Mouse (Mus musculus): Measurements from ENCODE around the gene Olfr55. TPM values are rescaled to one million over a fixed set of nuclear protein-coding genes. Genes with fewer than 3 reads are reported as not detected.

Olfr55 gene
- polyA plus RNA-seq (2014; fragmentation: Illumina TruSeq; extraction: RNeasy Lipid Tissue Mini Kit (QIAGEN cat#74804); ENCODE audit: low read depth, low replicate concordance): not detected

GRCm38 (mm10) chr17:33168147-33168546 lies at the start of gene Olfr55:
Olfr55 (plus strand) TSS chr17:33168447.

DNA sequence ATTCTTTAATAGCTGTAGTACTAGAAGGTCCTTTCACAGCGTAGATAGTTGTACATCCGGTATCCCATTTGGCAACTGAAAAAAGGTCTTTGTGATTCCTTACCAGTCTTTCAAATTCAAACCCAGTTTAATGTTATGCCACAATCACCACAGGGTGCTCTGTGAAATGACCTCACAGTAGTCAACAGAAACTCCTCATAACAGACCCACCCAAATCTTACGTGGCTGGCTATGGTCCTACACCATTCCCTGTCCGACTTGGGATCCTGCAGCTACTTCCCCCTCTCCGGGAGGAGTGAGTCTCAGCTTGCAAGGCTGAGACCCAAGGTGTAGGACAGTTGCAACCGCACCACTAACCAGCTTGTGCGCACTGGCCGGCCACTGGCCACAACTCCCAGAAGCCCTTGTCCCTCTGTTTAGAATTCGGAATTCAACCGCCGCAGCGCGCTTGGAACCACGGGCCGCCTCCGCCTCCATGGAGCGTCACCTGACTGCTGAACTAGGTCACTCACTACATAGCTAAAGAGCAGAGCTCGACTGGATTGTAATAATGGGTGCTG lies 28.9 kb upstream of the Olfr55 start, which contains the start of gene Morc2b:
Gene Morc2b, minus strand, starts transcription at position 423 of the 560 bp plus-strand sequence.

DNA sequence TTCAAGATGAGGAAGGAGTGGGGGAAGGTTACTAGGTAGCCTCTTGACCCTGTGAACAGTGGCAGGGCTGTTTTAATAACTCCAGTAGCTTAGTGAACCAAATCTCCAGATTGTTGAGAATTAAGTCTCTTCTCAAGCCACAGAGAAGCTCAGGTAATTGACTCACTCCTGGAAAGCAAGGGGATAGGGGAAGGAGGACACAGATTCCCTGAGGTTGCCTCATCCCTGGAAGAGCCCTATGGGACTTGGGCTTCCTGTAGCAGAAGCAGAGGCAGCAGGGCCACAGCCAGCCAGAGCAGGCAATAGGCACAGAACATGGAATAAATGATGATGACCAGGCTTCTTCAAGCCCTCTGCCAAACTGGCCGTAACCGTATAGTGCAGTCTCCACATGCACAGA lies 22.8 kb downstream of the Olfr55 start, which contains the start of gene Olfr239:
Gene Olfr239, plus strand, starts transcription at position 301 of the 400 bp plus-strand sequence.

GRCm38 (mm10) chr17:33221590-33221989 lies 53.3 kb downstream of the Olfr55 start, which contains the start of gene Olfr1564:
Olfr1564 (minus strand) TSS chr17:33221690.

Other genes with a start within 250 kb of the Olfr55 start
- gene Cyp4f13, start 221.0 kb upstream of the Olfr55 start, polyA plus RNA-seq (2014; fragmentation: Illumina TruSeq; extraction: RNeasy Lipid Tissue Mini Kit (QIAGEN cat#74804); ENCODE audit: low read depth, low replicate concordance): 11.3 TPM
- gene Zfp472, start 202.6 kb upstream of the Olfr55 start, polyA plus RNA-seq (2014; fragmentation: Illumina TruSeq; extraction: RNeasy Lipid Tissue Mini Kit (QIAGEN cat#74804); ENCODE audit: low read depth, low replicate concordance): 11.5 TPM
- 18.4 TPM for gene Zfp952, start 175.3 kb upstream of the Olfr55 start, polyA plus RNA-seq (2014; fragmentation: Illumina TruSeq; extraction: RNeasy Lipid Tissue Mini Kit (QIAGEN cat#74804); ENCODE audit: low read depth, low replicate concordance)
- gene Zfp763, start 135.0 kb upstream of the Olfr55 start, polyA plus RNA-seq (2014; fragmentation: Illumina TruSeq; extraction: RNeasy Lipid Tissue Mini Kit (QIAGEN cat#74804); ENCODE audit: low read depth, low replicate concordance): 19.6 TPM
- gene 4921501E09Rik, start 100.4 kb upstream of the Olfr55 start, polyA plus RNA-seq (2014; fragmentation: Illumina TruSeq; extraction: RNeasy Lipid Tissue Mini Kit (QIAGEN cat#74804); ENCODE audit: low read depth, low replicate concordance): not detected
- 20.4 TPM for gene Zfp563, start 79.1 kb upstream of the Olfr55 start, polyA plus RNA-seq (2014; fragmentation: Illumina TruSeq; extraction: RNeasy Lipid Tissue Mini Kit (QIAGEN cat#74804); ENCODE audit: low read depth, low replicate concordance)
- gene Morc2b, start 28.8 kb upstream of the Olfr55 start, polyA plus RNA-seq (2014; fragmentation: Illumina TruSeq; extraction: RNeasy Lipid Tissue Mini Kit (QIAGEN cat#74804); ENCODE audit: low read depth, low replicate concordance): not detected
- not detected for gene Olfr239, start 22.9 kb downstream of the Olfr55 start, polyA plus RNA-seq (2014; fragmentation: Illumina TruSeq; extraction: RNeasy Lipid Tissue Mini Kit (QIAGEN cat#74804); ENCODE audit: low read depth, low replicate concordance)
- not detected for gene Olfr1564, start 53.2 kb downstream of the Olfr55 start, polyA plus RNA-seq (2014; fragmentation: Illumina TruSeq; extraction: RNeasy Lipid Tissue Mini Kit (QIAGEN cat#74804); ENCODE audit: low read depth, low replicate concordance)
- gene Zfp955a, start 86.7 kb downstream of the Olfr55 start, polyA plus RNA-seq (2014; fragmentation: Illumina TruSeq; extraction: RNeasy Lipid Tissue Mini Kit (QIAGEN cat#74804); ENCODE audit: low read depth, low replicate concordance): 29.4 TPM
- gene Olfr63, start 96.2 kb downstream of the Olfr55 start, polyA plus RNA-seq (2014; fragmentation: Illumina TruSeq; extraction: RNeasy Lipid Tissue Mini Kit (QIAGEN cat#74804); ENCODE audit: low read depth, low replicate concordance): not detected
- gene Zfp955b, start 121.1 kb downstream of the Olfr55 start, polyA plus RNA-seq (2014; fragmentation: Illumina TruSeq; extraction: RNeasy Lipid Tissue Mini Kit (QIAGEN cat#74804); ENCODE audit: low read depth, low replicate concordance): 18.1 TPM
- 22.4 TPM for gene Zfp81, start 190.4 kb downstream of the Olfr55 start, polyA plus RNA-seq (2014; fragmentation: Illumina TruSeq; extraction: RNeasy Lipid Tissue Mini Kit (QIAGEN cat#74804); ENCODE audit: low read depth, low replicate concordance)
- 28.3 TPM for gene Zfp101, start 226.2 kb downstream of the Olfr55 start, polyA plus RNA-seq (2014; fragmentation: Illumina TruSeq; extraction: RNeasy Lipid Tissue Mini Kit (QIAGEN cat#74804); ENCODE audit: low read depth, low replicate concordance)